Comparison of ENCODE assay signal across 8 mouse cellular contexts in the genomic region with DNA sequence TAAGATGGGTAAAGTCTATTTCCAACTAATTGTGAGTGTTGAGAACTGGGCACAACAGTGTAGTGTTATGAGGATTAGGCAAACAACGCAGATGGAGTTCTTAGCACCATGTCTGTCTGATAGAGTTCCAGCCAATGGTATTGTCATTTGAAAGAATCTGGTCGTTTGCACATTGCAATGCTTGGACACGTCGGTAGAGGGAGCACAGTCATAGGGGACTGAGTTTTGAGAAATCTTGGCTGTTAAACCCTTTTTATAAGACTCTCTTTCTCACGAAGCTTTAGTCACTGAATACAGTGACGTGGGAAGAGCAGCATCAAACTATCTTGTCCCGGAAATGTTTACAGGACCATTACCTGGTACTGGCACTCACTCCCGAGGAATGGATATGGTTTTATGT. TPM values are rescaled to one million over a fixed set of nuclear protein-coding genes. Genes with fewer than 3 reads are reported as not detected.
DNase-seq lines count a peak whose midpoint lies in the region; ATAC-seq lines count a peak whose summit lies in the region.

No protein-coding gene starts in this region.

- ATAC-seq in erythroblast, adult 5-6 weeks (replicated peaks; ENCODE audit: low FRiP score, poor library complexity, severe bottlenecking), result no peak

- peak; percentile 91 for DNase-seq in CD4-positive, CD25-positive, alpha-beta regulatory T cell, adult 2 months (ENCODE audit: low read depth, low spot score)
- peak; percentile 86 for DNase-seq in NIH3T3 (ENCODE audit: low read depth)
- peak; percentile 27 for DNase-seq in cerebellum, adult 9-11 months
- peak; percentile 62 to 74 for DNase-seq in frontal cortex, postnatal 25 days (ENCODE audit: low spot score in 2 of 2)
- peak; percentile 72 for DNase-seq in layer of hippocampus, adult 11-12 months (ENCODE audit: low spot score)
- DNase-seq in lung, postnatal 14 days, result peak; percentile 86
- DNase-seq in right cerebral cortex, postnatal 25 days, result peak; percentile 63

RNA-seq across cellular contexts. Expression of gene Stat4, which starts 17.1 kb away (rescaled TPM):
- 7.1 and 8.2 TPM in 2 replicates for total RNA-seq in erythroblast, adult 5-6 weeks (2015; ENCODE audit: low replicate concordance)
- 4.3 and 8.3 TPM in 2 replicates for total RNA-seq in erythroblast, adult 5-6 weeks (2017; ENCODE audit: low replicate concordance)

Comparison
In these comparisons a context has a peak if more than half of its experiments do, and no peak if none do; other contexts are left out.
1. DNase-seq: peak in every context shown above with its lines; median percentile 91 in CD4-positive, CD25-positive, alpha-beta regulatory T cell, adult 2 months; 86 in NIH3T3; 86 in lung, postnatal 14 days; 72 in layer of hippocampus, adult 11-12 months; 68 in frontal cortex, postnatal 25 days; 63 in right cerebral cortex, postnatal 25 days; 27 in cerebellum, adult 9-11 months.